Mouse (Mus musculus) thymus, adult 18-20 months (tissue): ENCODE results near the gene Gm5105.

Experiments used
- DNase-seq, 2 experiments: peaks; one replicate each; pipeline ENCODE4 v3.0.0; 2022; ENCODE audit warnings: mixed read lengths in 2 of 2

The Gm5105 gene

GRCm38 (mm10) chr3:138068103-138068502 is 915 bp upstream of the Gm5105 start:
- DNase-seq, result no peak

GRCm38 (mm10) chr3:138066348-138066856 is 786 bp downstream of the Gm5105 start:
- DNase-seq, result no peak

- DNase-seq, result no peak
Measured at GRCm38 (mm10) chr3:138065930-138066329, 1.3 kb downstream of the Gm5105 start.

- DNase-seq, result no peak
Measured at GRCm38 (mm10) chr3:138064732-138065645, 2.2 kb downstream of the Gm5105 start, which contains the start of gene 1110002E22Rik. TSS of gene 1110002E22Rik (plus strand) at chr3:138065052.

- DNase-seq, result no peak
Measured at GRCm38 (mm10) chr3:138063731-138064329, 3.4 kb downstream of the Gm5105 start.

- DNase-seq, result no peak
Measured at GRCm38 (mm10) chr3:138062673-138063072, 4.5 kb downstream of the Gm5105 start.

- DNase-seq, result no peak
Measured at GRCm38 (mm10) chr3:138061205-138061911, 5.8 kb downstream of the Gm5105 start.

- no peak for DNase-seq
Measured at GRCm38 (mm10) chr3:138060429-138060828, 6.8 kb downstream of the Gm5105 start.

GRCm38 (mm10) chr3:138058226-138058625 is 9.0 kb downstream of the Gm5105 start:
- no peak for DNase-seq

GRCm38 (mm10) chr3:138056976-138057375 is 10.2 kb downstream of the Gm5105 start:
- DNase-seq, result no peak

- no peak for DNase-seq
Measured at GRCm38 (mm10) chr3:138053969-138054368, 13.2 kb downstream of the Gm5105 start.

GRCm38 (mm10) chr3:138051431-138051830 is 15.8 kb downstream of the Gm5105 start:
- no peak for DNase-seq

GRCm38 (mm10) chr3:138050772-138051171 is 16.4 kb downstream of the Gm5105 start:
- no peak for DNase-seq

- no peak for DNase-seq
Measured at GRCm38 (mm10) chr3:138049555-138049954, 17.6 kb downstream of the Gm5105 start.

- no peak for DNase-seq
Measured at GRCm38 (mm10) chr3:138043316-138043715, 23.9 kb downstream of the Gm5105 start.

GRCm38 (mm10) chr3:138041591-138042301 is 25.4 kb downstream of the Gm5105 start:
- no peak for DNase-seq

- no peak for DNase-seq
Measured at GRCm38 (mm10) chr3:138040938-138041337, 26.2 kb downstream of the Gm5105 start.

- no peak for DNase-seq
Measured at GRCm38 (mm10) chr3:138033986-138034385, 33.2 kb downstream of the Gm5105 start.

- DNase-seq, result no peak
Measured at GRCm38 (mm10) chr3:138030563-138030962, 36.6 kb downstream of the Gm5105 start.

GRCm38 (mm10) chr3:138029351-138029750 is 37.8 kb downstream of the Gm5105 start:
- no peak for DNase-seq

GRCm38 (mm10) chr3:138027575-138028362 is 39.4 kb downstream of the Gm5105 start:
- no peak for DNase-seq

- no peak for DNase-seq
Measured at GRCm38 (mm10) chr3:138026286-138026685, 40.9 kb downstream of the Gm5105 start.
